Mouse (Mus musculus): ENCODE measurements around the gene Tmem268. TPM values are rescaled to one million over a fixed set of nuclear protein-coding genes. Genes with fewer than 3 reads are reported as not detected.

Tmem268 gene
- polyA plus RNA-seq, 1 experiment from 2014 or later: 7.5 TPM

DNA sequence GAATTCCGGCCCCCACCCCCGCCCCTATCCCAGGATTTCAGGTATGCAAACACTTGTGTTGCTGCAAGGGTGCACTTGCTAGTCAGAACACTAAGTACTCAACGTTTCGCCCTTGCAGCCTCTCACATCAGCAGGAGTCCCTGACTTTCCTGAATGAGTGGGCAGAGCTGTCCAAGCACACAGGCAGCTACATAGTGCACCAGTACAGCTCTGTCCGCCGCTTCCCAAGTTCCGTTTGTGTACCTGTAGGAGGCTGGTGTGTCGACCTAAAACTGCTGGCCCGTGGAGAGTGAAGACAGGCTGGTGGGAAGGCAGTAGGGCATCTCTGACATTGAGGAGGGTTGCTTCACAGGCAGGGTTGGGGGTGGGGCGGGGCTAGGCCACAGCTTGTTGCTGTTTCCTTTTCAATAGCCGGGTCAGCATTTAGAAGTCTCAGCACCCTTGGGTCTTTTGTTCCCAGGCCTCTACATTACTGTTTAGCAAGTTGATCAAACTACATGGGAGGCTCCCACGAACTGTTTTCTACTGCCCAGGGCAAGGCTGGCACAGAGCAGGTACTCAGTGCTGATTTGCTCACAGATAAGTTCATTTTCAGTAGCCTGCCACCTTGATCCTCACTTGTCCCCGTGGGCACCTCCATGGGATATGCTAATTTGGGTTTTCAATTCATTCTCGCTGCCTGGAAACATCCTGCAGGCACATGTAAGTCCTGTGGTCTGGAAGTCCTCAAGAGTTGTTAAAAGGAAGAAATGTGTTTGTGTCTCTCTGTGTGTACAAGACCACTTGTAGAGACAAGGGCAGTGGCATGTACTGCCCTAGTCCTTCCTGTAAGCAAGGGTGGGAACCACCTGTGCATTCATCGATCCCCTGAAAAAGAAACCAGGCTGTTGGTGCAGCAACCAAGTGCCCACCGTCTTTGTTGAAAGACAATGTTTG lies 1.2 kb upstream of the Tmem268 start:
- H3K9ac ChIP-seq (replicated peaks; ENCODE audit: low read length): no peak overlapping the region; the same call in 1 of the 2 replicates
- no peak overlapping the region for H3K4me2 ChIP-seq (ENCODE audit: low read depth, low read length)
- peaks cover 6% of the 10 kb centered on the region; the same call in 1 of the 2 replicates for H3K4me1 ChIP-seq (ENCODE audit: control insufficient read depth, insufficient read depth, low read length)
- 23% methylated on average over 16 of the region's 16 CpGs for WGBS
- H3K4me3 ChIP-seq (ENCODE audit: low read depth, low read length): no peak overlapping the region
- H3K27ac ChIP-seq (replicated peaks; ENCODE audit: low read depth, low read length): no peak overlapping the region
- DNase-seq (ENCODE audit: low spot score): no peak
- no peaks in the 10 kb centered on the region; the same call in none of the 2 replicates for H3K36me3 ChIP-seq (replicated peaks; ENCODE audit: control insufficient read depth, insufficient read depth, low read depth, low read length)
- ATAC-seq (replicated peaks; ENCODE audit: insufficient number of reproducible peaks, low FRiP score, low TSS enrichment, low read depth): no peak
- no peaks in the 10 kb centered on the region for H3K9me3 ChIP-seq (replicated peaks; ENCODE audit: control insufficient read depth, low read length)
- H3K27me3 ChIP-seq (ENCODE audit: control insufficient read depth, insufficient read depth, low read length): no peaks in the 10 kb centered on the region

DNA sequence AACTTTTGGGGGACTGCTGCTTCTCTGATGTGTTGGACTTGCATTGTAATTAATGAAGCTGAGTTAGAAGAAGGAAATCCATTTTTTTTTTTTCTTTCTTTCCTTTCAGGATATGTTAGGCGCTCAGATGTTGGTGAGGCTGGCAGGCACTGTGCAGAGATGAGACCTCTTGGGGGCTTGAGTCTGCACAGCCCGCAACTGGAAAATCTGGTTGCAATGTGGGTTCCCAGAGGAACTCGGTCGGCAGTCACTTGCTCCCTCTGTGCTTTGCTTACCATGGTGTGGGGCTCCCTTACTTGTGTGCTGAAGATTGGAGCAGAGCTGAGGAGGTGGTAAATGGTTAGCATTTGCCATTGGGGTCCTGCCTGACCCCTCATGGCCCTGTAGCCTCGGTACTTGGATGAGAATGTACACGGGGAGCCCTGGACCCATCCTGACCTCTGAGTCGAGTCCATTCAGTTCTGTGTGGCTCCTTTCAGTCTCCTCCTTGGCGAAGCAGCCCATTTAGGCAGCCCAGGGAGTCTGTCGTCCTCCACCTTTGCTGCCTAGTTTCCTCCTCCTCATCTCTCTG lies 631 bp downstream of the Tmem268 start:
- 31% methylated on average over 9 of the region's 9 CpGs for WGBS
- peak; percentile 29 for DNase-seq (ENCODE audit: low spot score)

DNA sequence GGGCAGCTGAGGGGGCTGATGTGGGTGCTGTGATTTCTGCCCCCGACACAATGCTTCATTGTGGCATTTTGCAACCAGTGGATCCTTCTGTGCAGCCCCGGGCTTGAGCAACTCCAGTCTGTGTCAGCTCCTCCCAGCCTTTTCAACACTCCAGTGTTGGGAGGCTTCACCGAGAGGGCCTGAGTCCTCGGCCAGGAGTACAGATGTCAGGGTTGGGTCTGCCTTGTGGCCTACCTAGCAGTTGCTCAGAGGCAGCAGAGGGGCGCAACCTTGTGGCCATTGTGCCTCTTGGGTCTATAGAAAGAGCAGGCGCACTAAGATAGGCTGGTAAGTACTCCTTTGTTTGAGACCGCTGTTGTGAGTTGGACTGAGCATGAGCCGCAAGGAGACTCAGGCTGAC lies 1.5 kb downstream of the Tmem268 start:
- Histone ChIP-seq H3K4me1 (ENCODE audit: control insufficient read depth, insufficient read depth, low read length) (peaks cover 6% of the 10 kb centered on the region; the same call in 1 of the 2 replicates), H3K36me3 (replicated peaks; ENCODE audit: control insufficient read depth, insufficient read depth, low read depth, low read length) (no peaks in the 10 kb centered on the region), H3K4me2 (ENCODE audit: low read depth, low read length) (no peak overlapping the region), H3K4me3 (ENCODE audit: low read depth, low read length) (no peak overlapping the region), H3K27ac (replicated peaks; ENCODE audit: low read depth, low read length) (no peak overlapping the region), H3K27me3 (ENCODE audit: control insufficient read depth, insufficient read depth, low read length) (no peaks in the 10 kb centered on the region), H3K9ac (replicated peaks; ENCODE audit: low read length) (no peak overlapping the region), H3K9me3 (replicated peaks; ENCODE audit: control insufficient read depth, low read length) (no peaks in the 10 kb centered on the region)
- 70% methylated on average over 8 of the region's 8 CpGs for WGBS
- DNase-seq (ENCODE audit: low spot score): no peak
- no peak for ATAC-seq (replicated peaks; ENCODE audit: insufficient number of reproducible peaks, low FRiP score, low TSS enrichment, low read depth)

More for the DNA sequence above, 631 bp downstream of the Tmem268 start:
- Histone ChIP-seq H3K36me3 (replicated peaks; ENCODE audit: control insufficient read depth, insufficient read depth, low read depth, low read length) (no peaks in the 10 kb centered on the region), H3K27ac (replicated peaks; ENCODE audit: low read depth, low read length) (no peak overlapping the region), H3K27me3 (ENCODE audit: control insufficient read depth, insufficient read depth, low read length) (no peaks in the 10 kb centered on the region), H3K4me3 (ENCODE audit: low read depth, low read length) (peak overlapping the region; percentile 62), H3K9ac (replicated peaks; ENCODE audit: low read length) (peak overlapping the region; percentile 90), H3K4me1 (ENCODE audit: control insufficient read depth, insufficient read depth, low read length) (peaks cover 6% of the 10 kb centered on the region; the same call in 1 of the 2 replicates), H3K9me3 (replicated peaks; ENCODE audit: control insufficient read depth, low read length) (no peaks in the 10 kb centered on the region), H3K4me2 (ENCODE audit: low read depth, low read length) (peak overlapping the region; percentile 87)
- ATAC-seq (replicated peaks; ENCODE audit: insufficient number of reproducible peaks, low FRiP score, low TSS enrichment, low read depth): no peak

- DNase-seq (ENCODE audit: low spot score) (no peak), ATAC-seq (replicated peaks; ENCODE audit: insufficient number of reproducible peaks, low FRiP score, low TSS enrichment, low read depth) (no peak)
- Histone ChIP-seq H3K4me3 (ENCODE audit: low read depth, low read length) (no peak overlapping the region), H3K9ac (replicated peaks; ENCODE audit: low read length) (no peak overlapping the region), H3K27ac (replicated peaks; ENCODE audit: low read depth, low read length) (no peak overlapping the region), H3K4me2 (ENCODE audit: low read depth, low read length) (no peak overlapping the region), H3K9me3 (replicated peaks; ENCODE audit: control insufficient read depth, low read length) (no peaks in the 10 kb centered on the region), H3K27me3 (ENCODE audit: control insufficient read depth, insufficient read depth, low read length) (no peaks in the 10 kb centered on the region), H3K4me1 (ENCODE audit: control insufficient read depth, insufficient read depth, low read length) (peaks cover 6% of the 10 kb centered on the region; the same call in 1 of the 2 replicates), H3K36me3 (replicated peaks; ENCODE audit: control insufficient read depth, insufficient read depth, low read depth, low read length) (no peaks in the 10 kb centered on the region)
- 77% methylated on average over 7 of the region's 7 CpGs for WGBS
These were observed 3.5 kb downstream of the Tmem268 start for GRCm38 (mm10) chr4:63561861-63562675.

DNA sequence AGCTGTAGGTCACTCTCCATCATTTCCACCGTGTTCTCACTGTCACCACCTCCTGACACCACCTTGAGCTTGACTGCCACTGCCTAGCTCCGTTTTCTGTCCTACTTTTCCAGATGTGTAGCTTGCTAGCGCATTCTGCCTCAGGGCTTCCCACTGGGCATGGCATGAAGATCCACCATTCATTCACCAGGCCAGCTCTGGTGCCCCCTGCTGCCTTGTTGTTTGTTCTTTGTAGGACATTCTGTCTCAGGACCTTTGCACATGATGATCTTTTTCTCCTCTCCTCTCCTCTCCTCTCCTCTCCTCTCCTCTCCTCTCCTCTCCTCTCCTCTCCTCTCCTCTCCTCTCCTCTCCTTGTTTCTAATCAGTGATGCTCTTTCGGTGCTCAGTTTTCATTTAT lies 4.2 kb downstream of the Tmem268 start:
- no peak for ATAC-seq (replicated peaks; ENCODE audit: insufficient number of reproducible peaks, low FRiP score, low TSS enrichment, low read depth)
- Histone ChIP-seq H3K27me3 (ENCODE audit: control insufficient read depth, insufficient read depth, low read length) (no peaks in the 10 kb centered on the region), H3K4me1 (ENCODE audit: control insufficient read depth, insufficient read depth, low read length) (peaks cover 2% of the 10 kb centered on the region; the same call in 1 of the 2 replicates), H3K27ac (replicated peaks; ENCODE audit: low read depth, low read length) (no peak overlapping the region), H3K9me3 (replicated peaks; ENCODE audit: control insufficient read depth, low read length) (no peaks in the 10 kb centered on the region), H3K4me3 (ENCODE audit: low read depth, low read length) (no peak overlapping the region), H3K9ac (replicated peaks; ENCODE audit: low read length) (no peak overlapping the region), H3K36me3 (replicated peaks; ENCODE audit: control insufficient read depth, insufficient read depth, low read depth, low read length) (no peaks in the 10 kb centered on the region), H3K4me2 (ENCODE audit: low read depth, low read length) (no peak overlapping the region)
- 89% methylated on average over 4 of the region's 4 CpGs for WGBS
- DNase-seq (ENCODE audit: low spot score): no peak

- no peaks in the 10 kb centered on the region for H3K9me3 ChIP-seq (replicated peaks; ENCODE audit: control insufficient read depth, low read length)
- ATAC-seq (replicated peaks; ENCODE audit: insufficient number of reproducible peaks, low FRiP score, low TSS enrichment, low read depth) (no peak), DNase-seq (ENCODE audit: low spot score) (no peak)
- no peaks in the 10 kb centered on the region for H3K36me3 ChIP-seq (replicated peaks; ENCODE audit: control insufficient read depth, insufficient read depth, low read depth, low read length)
- 93% methylated on average over 9 of the region's 10 CpGs for WGBS
- H3K4me2 ChIP-seq (ENCODE audit: low read depth, low read length): no peak overlapping the region
- H3K27me3 ChIP-seq (ENCODE audit: control insufficient read depth, insufficient read depth, low read length): no peaks in the 10 kb centered on the region
- no peak overlapping the region for H3K27ac ChIP-seq (replicated peaks; ENCODE audit: low read depth, low read length)
- H3K4me1 ChIP-seq (ENCODE audit: control insufficient read depth, insufficient read depth, low read length): peaks cover 4% of the 10 kb centered on the region
- H3K9ac ChIP-seq (replicated peaks; ENCODE audit: low read length): no peak overlapping the region
- no peak overlapping the region for H3K4me3 ChIP-seq (ENCODE audit: low read depth, low read length)
These were observed 9.3 kb downstream of the Tmem268 start for GRCm38 (mm10) chr4:63567712-63568390.

DNA sequence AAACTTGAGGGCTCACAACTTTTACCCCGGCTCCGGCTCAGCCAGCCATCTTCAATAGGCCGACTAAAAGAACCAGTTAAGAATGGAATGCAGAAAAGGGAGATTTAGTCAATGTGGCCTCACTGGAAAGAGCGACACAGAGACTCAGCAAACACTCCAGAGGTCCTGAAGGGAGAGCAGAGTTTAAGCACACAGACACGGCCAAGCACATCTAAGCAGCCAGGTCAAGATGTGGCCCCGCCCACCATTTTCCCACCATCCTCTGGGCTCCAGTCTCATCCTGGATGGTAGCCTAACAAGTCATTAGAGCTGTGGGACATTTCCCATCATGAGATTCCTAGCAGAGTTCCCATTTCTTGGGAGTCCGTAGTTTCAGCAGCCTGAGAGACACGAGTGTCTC lies 10.7 kb downstream of the Tmem268 start:
- ATAC-seq (replicated peaks; ENCODE audit: insufficient number of reproducible peaks, low FRiP score, low TSS enrichment, low read depth) (no peak), DNase-seq (ENCODE audit: low spot score) (no peak)
- WGBS: 83% methylated on average over 8 of the region's 8 CpGs
- Histone ChIP-seq H3K9me3 (replicated peaks; ENCODE audit: control insufficient read depth, low read length) (no peaks in the 10 kb centered on the region), H3K36me3 (replicated peaks; ENCODE audit: control insufficient read depth, insufficient read depth, low read depth, low read length) (no peaks in the 10 kb centered on the region), H3K4me2 (ENCODE audit: low read depth, low read length) (no peak overlapping the region), H3K4me3 (ENCODE audit: low read depth, low read length) (no peak overlapping the region), H3K27me3 (ENCODE audit: control insufficient read depth, insufficient read depth, low read length) (no peaks in the 10 kb centered on the region), H3K4me1 (ENCODE audit: control insufficient read depth, insufficient read depth, low read length) (peaks cover 4% of the 10 kb centered on the region), H3K27ac (replicated peaks; ENCODE audit: low read depth, low read length) (no peak overlapping the region), H3K9ac (replicated peaks; ENCODE audit: low read length) (no peak overlapping the region)
